Mouse (Mus musculus): ENCODE data around the gene Gnptg.
"Not testable (repeated sequence)": the region's sequence is repeated elsewhere in the genome, so short reads cannot be mapped to it uniquely, and the experiment has no call there.

Gnptg gene

GRCm38 (mm10) chr17:25227991-25228390, 11.9 kb downstream of the Gnptg start:
- TF ChIP-seq CTCF (conservative IDR thresholded peaks at IDR 0.05; ENCODE audit: low read length) (no peak), NANOG (IDR thresholded peaks at IDR 0.05; ENCODE audit: borderline replicate concordance, low read length) (no peak), POU5F1 (IDR thresholded peaks at IDR 0.05; ENCODE audit: borderline replicate concordance, low read length) (no peak)
- Histone ChIP-seq H3K36me3 (ENCODE audit: insufficient read depth, low read length) (peaks cover 75% of the 10 kb centered on the region), H3K9me3 (ENCODE audit: low read length) (no peaks in the 10 kb centered on the region), H3K4me1 (replicated peaks; ENCODE audit: low read depth, low read length) (peaks cover 24% of the 10 kb centered on the region), H3K4me3 (replicated peaks; ENCODE audit: low read length) (no peak overlapping the region), H3K27me3 (ENCODE audit: insufficient read depth, low read length) (no peaks in the 10 kb centered on the region)

GRCm38 (mm10) chr17:25225659-25226058, 14.3 kb downstream of the Gnptg start:
- Histone ChIP-seq H3K4me1 (replicated peaks; ENCODE audit: low read depth, low read length) (peaks cover 41% of the 10 kb centered on the region), H3K4me3 (replicated peaks; ENCODE audit: low read length) (no peak overlapping the region), H3K36me3 (ENCODE audit: insufficient read depth, low read length) (peaks cover 72% of the 10 kb centered on the region), H3K27me3 (ENCODE audit: insufficient read depth, low read length) (no peaks in the 10 kb centered on the region), H3K9me3 (ENCODE audit: low read length) (no peaks in the 10 kb centered on the region)
- TF ChIP-seq POU5F1 (IDR thresholded peaks at IDR 0.05; ENCODE audit: borderline replicate concordance, low read length) = no peak
- TF ChIP-seq CTCF (conservative IDR thresholded peaks at IDR 0.05; ENCODE audit: low read length) = no peak
- TF ChIP-seq NANOG (IDR thresholded peaks at IDR 0.05; ENCODE audit: borderline replicate concordance, low read length) = no peak

DNA sequence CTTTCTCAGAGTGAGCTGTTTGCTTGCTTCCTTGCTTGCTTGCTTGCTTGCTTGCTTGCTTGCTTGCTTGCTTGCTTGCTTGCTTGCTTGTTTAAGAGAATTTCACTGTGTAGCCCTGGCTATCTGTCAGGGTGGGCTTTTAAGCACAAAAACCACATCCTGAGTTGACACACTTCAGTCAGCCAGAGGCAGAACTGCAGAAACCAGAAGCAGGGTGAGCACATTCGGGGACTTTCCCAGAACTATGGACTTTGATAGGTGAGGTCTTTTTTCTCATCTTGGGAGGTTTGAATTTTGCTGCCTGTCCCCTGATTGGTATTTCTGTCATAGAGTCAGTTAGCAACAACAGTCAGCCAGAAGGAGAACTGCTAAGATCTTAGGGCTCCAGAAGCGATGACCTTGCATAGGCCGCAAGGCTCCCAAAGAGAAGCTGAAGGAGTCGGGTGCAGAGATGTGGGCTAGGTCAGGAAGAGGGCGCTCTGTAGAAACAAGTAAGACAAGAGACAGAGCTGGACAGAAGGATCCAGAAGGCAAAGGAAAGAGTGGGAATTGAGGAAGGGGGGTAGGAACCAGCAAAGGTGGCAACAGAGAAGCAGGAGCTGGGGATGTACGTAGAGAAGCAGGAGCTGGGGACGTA, 15.2 kb downstream of the Gnptg start:
- Histone ChIP-seq H3K4me1 (replicated peaks; ENCODE audit: low read depth, low read length) (peaks cover 41% of the 10 kb centered on the region), H3K27me3 (ENCODE audit: insufficient read depth, low read length) (no peaks in the 10 kb centered on the region), H3K36me3 (ENCODE audit: insufficient read depth, low read length) (peaks cover 74% of the 10 kb centered on the region), H3K4me3 (replicated peaks; ENCODE audit: low read length) (no peak overlapping the region), H3K9me3 (ENCODE audit: low read length) (no peaks in the 10 kb centered on the region)
- TF ChIP-seq CTCF (conservative IDR thresholded peaks at IDR 0.05; ENCODE audit: low read length) = no peak
- no peak for TF ChIP-seq NANOG (IDR thresholded peaks at IDR 0.05; ENCODE audit: borderline replicate concordance, low read length)
- TF ChIP-seq POU5F1 (IDR thresholded peaks at IDR 0.05; ENCODE audit: borderline replicate concordance, low read length) = no peak

DNA sequence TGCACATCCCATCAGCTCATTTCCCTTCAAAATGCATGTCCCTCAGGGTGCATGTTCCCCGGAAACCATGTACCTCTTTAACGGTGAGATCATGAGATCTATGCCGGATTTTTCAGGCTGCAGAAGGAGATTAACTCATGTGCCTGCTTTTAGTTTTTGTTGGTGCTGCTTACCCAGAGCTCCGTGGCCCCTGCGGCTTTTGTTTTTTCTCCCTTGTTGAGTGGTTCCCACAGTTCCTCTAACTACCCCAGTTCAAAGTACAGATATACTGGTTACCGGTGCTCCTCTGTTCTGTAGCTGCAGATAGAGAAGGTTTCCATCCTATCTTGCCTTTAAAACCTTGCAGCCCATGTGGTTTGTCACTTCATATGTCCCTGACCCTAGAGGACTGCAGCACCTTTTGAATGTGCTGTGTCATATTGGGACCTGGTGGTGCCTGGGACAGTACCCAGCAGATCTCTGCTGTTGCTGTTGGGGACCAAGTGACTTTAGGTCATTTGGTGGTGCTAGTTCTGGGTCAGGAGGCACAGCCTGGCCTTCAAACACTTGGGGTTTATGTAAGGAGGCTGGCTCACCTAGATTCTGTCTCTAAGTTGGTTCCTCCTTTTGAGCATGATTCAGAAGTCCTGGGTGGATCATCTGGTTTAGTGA, 16.8 kb downstream of the Gnptg start:
- Histone ChIP-seq H3K4me1 (replicated peaks; ENCODE audit: low read depth, low read length) (peaks cover 32% of the 10 kb centered on the region), H3K4me3 (replicated peaks; ENCODE audit: low read length) (peak overlapping the region; percentile 73), H3K9me3 (ENCODE audit: low read length) (no peaks in the 10 kb centered on the region), H3K27me3 (ENCODE audit: insufficient read depth, low read length) (no peaks in the 10 kb centered on the region), H3K36me3 (ENCODE audit: insufficient read depth, low read length) (peaks cover 73% of the 10 kb centered on the region)
- no peak for TF ChIP-seq POU5F1 (IDR thresholded peaks at IDR 0.05; ENCODE audit: borderline replicate concordance, low read length)
- no peak for TF ChIP-seq CTCF (conservative IDR thresholded peaks at IDR 0.05; ENCODE audit: low read length)
- no peak for TF ChIP-seq NANOG (IDR thresholded peaks at IDR 0.05; ENCODE audit: borderline replicate concordance, low read length)

GRCm38 (mm10) chr17:25222504-25222940, 17.4 kb downstream of the Gnptg start:
- not testable (repeated sequence) for H3K9me3 ChIP-seq (ENCODE audit: low read length); H3K27me3 ChIP-seq (ENCODE audit: insufficient read depth, low read length)
- Histone ChIP-seq H3K4me3 (replicated peaks; ENCODE audit: low read length) (peak overlapping the region; percentile 73), H3K4me1 (replicated peaks; ENCODE audit: low read depth, low read length) (peaks cover 32% of the 10 kb centered on the region), H3K36me3 (ENCODE audit: insufficient read depth, low read length) (peaks cover 72% of the 10 kb centered on the region)

- Histone ChIP-seq H3K36me3 (ENCODE audit: insufficient read depth, low read length) (peaks cover 70% of the 10 kb centered on the region), H3K4me3 (replicated peaks; ENCODE audit: low read length) (peak overlapping the region; percentile 76), H3K9me3 (ENCODE audit: low read length) (no peaks in the 10 kb centered on the region), H3K4me1 (replicated peaks; ENCODE audit: low read depth, low read length) (peaks cover 32% of the 10 kb centered on the region), H3K27me3 (ENCODE audit: insufficient read depth, low read length) (no peaks in the 10 kb centered on the region)
- no peak for TF ChIP-seq NANOG (IDR thresholded peaks at IDR 0.05; ENCODE audit: borderline replicate concordance, low read length)
- TF ChIP-seq POU5F1 (IDR thresholded peaks at IDR 0.05; ENCODE audit: borderline replicate concordance, low read length) = no peak
- no peak for TF ChIP-seq CTCF (conservative IDR thresholded peaks at IDR 0.05; ENCODE audit: low read length)
Measured at GRCm38 (mm10) chr17:25221821-25222503, 18.0 kb downstream of the Gnptg start.

DNA sequence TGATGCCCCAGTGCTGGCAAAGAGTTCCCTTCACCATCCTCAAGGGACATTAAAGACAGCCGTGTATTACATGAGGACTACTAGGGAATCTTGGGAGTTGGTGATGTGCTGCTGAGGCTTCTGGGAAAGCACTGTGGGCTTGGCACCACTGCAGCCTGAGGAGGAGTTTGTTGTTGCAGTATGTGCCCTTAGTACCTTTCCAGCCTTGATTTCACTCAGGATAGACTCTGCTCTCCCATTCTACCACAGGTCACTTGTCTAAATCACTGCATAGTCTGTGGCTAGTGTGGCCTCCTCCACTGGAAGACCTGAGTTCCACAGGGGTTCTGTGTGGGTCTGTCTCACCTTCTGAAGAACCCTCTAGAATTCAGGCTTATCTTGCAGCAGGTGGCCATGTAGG, 19.2 kb downstream of the Gnptg start:
- peaks cover 32% of the 10 kb centered on the region for H3K4me1 ChIP-seq (replicated peaks; ENCODE audit: low read depth, low read length)
- no peak overlapping the region for H3K4me3 ChIP-seq (replicated peaks; ENCODE audit: low read length)
- no peaks in the 10 kb centered on the region for H3K9me3 ChIP-seq (ENCODE audit: low read length)
- H3K27me3 ChIP-seq (ENCODE audit: insufficient read depth, low read length) = no peaks in the 10 kb centered on the region
- TF ChIP-seq CTCF (conservative IDR thresholded peaks at IDR 0.05; ENCODE audit: low read length) (no peak), POU5F1 (IDR thresholded peaks at IDR 0.05; ENCODE audit: borderline replicate concordance, low read length) (no peak), NANOG (IDR thresholded peaks at IDR 0.05; ENCODE audit: borderline replicate concordance, low read length) (no peak)
- H3K36me3 ChIP-seq (ENCODE audit: insufficient read depth, low read length) = peaks cover 70% of the 10 kb centered on the region

- Histone ChIP-seq H3K27me3 (ENCODE audit: insufficient read depth, low read length) (no peaks in the 10 kb centered on the region), H3K4me1 (replicated peaks; ENCODE audit: low read depth, low read length) (peaks cover 40% of the 10 kb centered on the region), H3K9me3 (ENCODE audit: low read length) (no peaks in the 10 kb centered on the region), H3K36me3 (ENCODE audit: insufficient read depth, low read length) (peaks cover 71% of the 10 kb centered on the region), H3K4me3 (replicated peaks; ENCODE audit: low read length) (no peak overlapping the region)
- TF ChIP-seq CTCF (conservative IDR thresholded peaks at IDR 0.05; ENCODE audit: low read length) (no peak), POU5F1 (IDR thresholded peaks at IDR 0.05; ENCODE audit: borderline replicate concordance, low read length) (no peak)
Measured at GRCm38 (mm10) chr17:25219492-25220295, 20.2 kb downstream of the Gnptg start.
